Mouse (Mus musculus) heart, adult 9 months (tissue): ENCODE data around the gene 1700017N19Rik.

Experiments
- DNase-seq, 2 experiments: peaks; one replicate each; pipeline ENCODE4 v3.0.0; 2022; ENCODE audit warnings: low spot score in 2 of 2

Gene 1700017N19Rik

GRCm38 (mm10) chr10:100661970-100662590 lies 71.8 kb downstream of the 1700017N19Rik start:
- DNase-seq = no peak
